Mouse (Mus musculus): ENCODE results near the gene Ap2a1. TPM values are rescaled to one million over a fixed set of nuclear protein-coding genes. Genes with fewer than 3 reads are reported as not detected.
A peak's percentile ranks its signal among the peaks of the same experiment; 100 is the strongest.
"Not testable (repeated sequence)": the region's sequence is repeated elsewhere in the genome, so short reads cannot be mapped to it uniquely, and the experiment has no call there.

The Ap2a1 gene
- total RNA-seq, 2 experiments from 2014 or later = 381 to 392 TPM

DNA sequence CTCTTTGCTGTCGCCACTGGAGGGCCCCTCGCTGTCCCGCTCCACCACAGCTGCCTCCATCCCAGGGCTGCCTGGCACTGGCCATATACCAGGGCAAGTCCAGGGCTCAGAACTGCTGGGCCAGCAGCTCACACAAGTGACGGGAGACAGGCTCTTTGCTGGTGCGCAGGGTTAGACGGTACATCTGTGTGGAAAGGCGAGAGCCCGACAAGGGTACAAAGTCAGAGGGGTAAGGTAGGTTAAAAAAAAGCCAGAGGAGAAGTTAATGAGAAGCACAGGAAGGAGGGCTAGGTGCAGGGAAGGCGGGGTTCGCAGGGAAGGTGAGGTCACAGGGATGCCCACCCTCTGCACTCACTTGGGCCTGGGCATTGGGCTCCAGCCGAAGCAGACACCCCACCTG, 28.7 kb downstream of the Ap2a1 start:
- intact Hi-C loops (cut with DNase I) = no loop called here
- DNase-seq (ENCODE audit: low spot score in 2 of 2) = no peak

DNA sequence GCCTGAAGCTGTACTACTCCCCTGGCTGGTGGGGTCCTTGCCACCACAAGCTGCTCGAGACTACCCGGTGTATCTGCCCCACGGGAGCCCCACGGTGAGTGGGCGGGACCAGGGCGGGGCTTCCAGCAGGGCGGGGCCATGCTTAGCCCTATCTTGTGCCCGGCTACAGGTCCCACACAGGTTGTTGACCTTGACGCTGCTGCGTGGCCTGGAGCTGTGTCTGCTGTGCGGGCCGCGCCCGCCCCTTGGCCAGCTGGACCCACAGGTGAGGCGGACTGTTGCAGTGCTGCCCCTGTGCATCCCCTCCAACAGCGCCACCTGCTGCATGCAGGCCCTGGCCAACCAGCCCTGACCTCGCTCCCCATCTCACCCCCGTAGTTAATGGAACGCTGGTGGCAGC, 30.7 kb downstream of the Ap2a1 start:
- no peak for DNase-seq (ENCODE audit: low spot score in 2 of 2)
- intact Hi-C loops (cut with DNase I) = no loop called here

- intact Hi-C loops (cut with DNase I) = no loop called here
- DNase-seq (ENCODE audit: low spot score in 2 of 2) = no peak
These were observed 32.8 kb downstream of the Ap2a1 start for GRCm38 (mm10) chr7:44896499-44896898.

- peak; percentile 93 to 96 for DNase-seq (ENCODE audit: low spot score in 2 of 2)
- intact Hi-C loops (cut with DNase I) = no loop called here
These were observed 33.5 kb downstream of the Ap2a1 start, which contains the start of gene Fuz for GRCm38 (mm10) chr7:44895593-44896434. Gene Fuz, plus strand, starts transcription at chr7:44896079.

- intact Hi-C loops (cut with DNase I) = no loop called here
- DNase-seq (ENCODE audit: low spot score in 2 of 2) = no peak
These were observed 34.1 kb downstream of the Ap2a1 start for GRCm38 (mm10) chr7:44895206-44895592.

GRCm38 (mm10) chr7:44894175-44894574, 35.1 kb downstream of the Ap2a1 start:
- intact Hi-C loops (cut with DNase I) = no loop called here

GRCm38 (mm10) chr7:44893197-44893596, 36.1 kb downstream of the Ap2a1 start:
- intact Hi-C loops (cut with DNase I) = no loop called here
- no peak for DNase-seq (ENCODE audit: low spot score in 2 of 2)

More at GRCm38 (mm10) chr7:44894175-44894574, 35.1 kb downstream of the Ap2a1 start:
- no peak for DNase-seq (ENCODE audit: low spot score in 2 of 2)

DNA sequence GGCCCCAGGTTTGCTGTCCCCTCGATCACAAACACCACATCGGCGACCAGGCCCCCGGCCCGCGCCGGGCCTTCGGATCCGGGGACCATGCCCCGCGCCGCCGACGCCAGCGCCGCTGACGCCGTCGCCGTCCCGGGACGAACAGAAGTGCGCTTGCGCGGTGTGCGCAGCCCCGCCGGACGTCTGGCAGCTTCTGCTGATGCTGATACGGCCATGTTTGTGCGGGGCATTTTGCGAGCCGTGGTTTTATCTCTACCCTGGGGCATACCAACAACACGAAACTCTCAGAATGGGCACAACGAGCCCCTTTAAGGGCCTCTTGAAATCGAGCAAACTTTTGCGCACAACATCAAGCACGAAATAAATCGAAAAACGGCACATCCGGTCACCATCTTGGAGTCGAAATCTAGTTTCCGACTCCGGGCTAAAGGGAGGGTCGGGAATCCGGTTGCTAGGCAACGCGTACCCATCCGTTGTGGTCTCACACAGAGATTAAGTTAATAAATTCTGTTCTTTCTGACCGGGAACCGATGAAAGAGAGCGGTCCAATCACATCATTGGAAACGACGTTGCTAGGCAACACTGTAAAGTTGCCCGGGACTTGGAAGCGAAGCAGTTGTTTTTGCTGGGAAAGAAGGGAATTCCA, 36.9 kb downstream of the Ap2a1 start, which contains the start of gene Med25:
TSS of gene Med25 (minus strand) at position 437 of the 646 bp plus-strand sequence.
- DNase-seq (ENCODE audit: low spot score in 2 of 2) = peak; percentile 95 to 96
- intact Hi-C loops (cut with DNase I) = no loop called here

- intact Hi-C loops (cut with DNase I) = loop anchor here (2.0 kb wide), 1 partner anchor 19 kb away; no protein-coding TSS in a partner anchor
These were observed 37.7 kb downstream of the Ap2a1 start for GRCm38 (mm10) chr7:44891611-44892010.

DNA sequence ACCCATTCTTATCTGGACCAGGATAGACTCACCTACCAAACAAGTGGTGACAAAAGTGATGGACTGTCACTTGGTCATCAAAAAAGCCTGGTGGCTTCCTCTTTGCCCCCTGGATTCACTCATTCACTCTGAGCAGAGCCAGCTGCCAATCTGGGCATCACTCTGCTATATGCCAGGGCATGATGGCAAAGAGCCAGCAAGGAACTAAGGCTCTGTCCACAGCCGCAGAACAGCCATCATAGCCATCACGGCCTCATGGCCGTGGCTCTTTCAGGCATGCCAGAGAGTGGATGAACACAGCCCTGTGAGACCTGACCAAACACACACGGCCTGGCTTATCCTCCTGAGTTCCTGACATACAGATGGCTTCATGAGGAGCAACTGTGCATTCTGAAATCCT, 38.6 kb downstream of the Ap2a1 start:
- no peak for DNase-seq (ENCODE audit: low spot score in 2 of 2)
- intact Hi-C loops (cut with DNase I) = loop anchor here (2.0 kb wide), 1 partner anchor 18 kb away; no protein-coding TSS in a partner anchor

More at GRCm38 (mm10) chr7:44891611-44892010, 37.7 kb downstream of the Ap2a1 start:
- no peak for DNase-seq (ENCODE audit: low spot score in 2 of 2)

DNA sequence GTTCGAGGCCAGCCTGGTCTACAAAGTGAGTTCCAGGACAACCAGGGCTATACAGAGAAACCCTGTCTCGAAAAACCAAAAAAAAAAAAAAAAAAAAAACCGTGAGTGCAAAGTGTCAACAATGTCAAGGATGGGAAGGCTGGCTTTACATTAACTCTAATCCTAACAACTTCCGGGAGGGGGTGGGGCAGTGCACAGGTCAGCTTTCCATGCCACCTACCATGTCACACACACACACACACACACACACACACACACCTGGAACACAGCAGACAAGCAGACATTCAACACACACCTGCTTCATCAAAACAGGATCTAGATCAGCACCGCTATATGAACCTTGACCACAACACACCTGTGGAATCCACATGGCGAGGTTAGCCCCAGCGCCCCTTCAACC, 39.1 kb downstream of the Ap2a1 start:
- no peak for DNase-seq (ENCODE audit: low spot score in 2 of 2)
- intact Hi-C loops (cut with DNase I) = loop anchor here (2.0 kb wide), 1 partner anchor 17 kb away; no protein-coding TSS in a partner anchor

DNA sequence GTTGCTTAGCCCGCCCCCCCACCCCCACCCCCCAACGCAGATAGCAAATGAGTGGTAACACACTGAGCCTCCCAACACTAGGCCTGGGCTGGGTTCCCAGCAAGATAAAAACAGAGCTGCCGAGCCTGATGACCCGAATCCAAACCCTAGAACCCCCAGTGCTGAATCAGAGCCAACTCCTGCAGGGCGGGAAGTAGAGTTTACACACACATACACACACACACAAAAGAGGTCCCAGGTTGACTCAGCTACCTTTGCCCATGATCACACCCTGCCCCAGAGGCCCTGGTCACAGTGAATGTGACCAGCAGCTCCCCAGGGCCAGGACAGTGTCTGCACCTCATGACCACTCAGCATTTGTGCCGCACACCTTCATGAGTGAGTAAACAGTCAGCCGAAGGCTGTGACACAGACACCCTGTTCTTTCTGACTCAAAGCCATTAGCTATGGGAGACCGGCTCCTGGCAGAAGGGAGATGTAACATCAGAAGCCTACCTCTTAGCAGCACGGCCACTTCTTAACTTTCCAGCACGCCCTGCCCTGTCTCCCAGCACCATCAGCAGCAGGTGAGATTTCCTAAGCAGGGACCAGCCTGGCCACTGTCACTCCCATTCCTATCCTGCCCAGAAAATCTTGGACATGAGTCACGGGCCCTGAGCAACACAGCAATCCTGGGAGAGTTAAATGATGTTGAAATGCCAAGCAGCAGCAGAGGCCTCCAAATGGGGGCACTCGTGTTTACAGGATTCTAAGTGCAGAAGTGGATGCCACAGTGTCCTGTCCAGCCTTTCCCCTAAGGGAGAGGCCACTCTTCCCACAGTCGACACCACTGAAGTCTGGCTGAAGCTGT, 40.8 kb downstream of the Ap2a1 start:
- DNase-seq (ENCODE audit: low spot score in 2 of 2) = no peak
- intact Hi-C loops (cut with DNase I) = no loop called here

GRCm38 (mm10) chr7:44886964-44887363, 42.3 kb downstream of the Ap2a1 start:
- intact Hi-C loops (cut with DNase I) = no loop called here
- no peak for DNase-seq (ENCODE audit: low spot score in 2 of 2)

DNA sequence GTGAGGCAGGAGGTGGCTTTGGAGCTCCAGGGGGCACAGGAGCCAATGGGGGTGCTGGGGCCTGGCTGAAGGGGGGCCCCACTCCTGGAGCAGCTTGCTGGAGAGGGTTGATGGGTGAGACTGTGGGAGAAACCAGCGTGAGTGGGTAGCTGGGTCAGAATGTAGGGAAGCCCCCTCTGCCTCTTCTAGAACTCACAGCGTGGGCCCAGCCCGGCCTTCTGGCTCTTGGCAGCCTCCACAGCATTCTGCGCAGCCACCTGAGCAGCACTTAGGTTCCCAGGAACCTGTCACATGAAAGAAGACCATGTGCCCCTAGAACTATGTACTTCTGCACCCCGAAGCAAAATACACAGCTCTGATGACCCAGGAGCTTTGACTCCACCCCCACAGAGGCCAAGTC, 44.7 kb downstream of the Ap2a1 start:
- intact Hi-C loops (cut with DNase I) = no loop called here

GRCm38 (mm10) chr7:44883036-44883435, 46.3 kb downstream of the Ap2a1 start:
- no peak for DNase-seq (ENCODE audit: low spot score in 2 of 2)
- intact Hi-C loops (cut with DNase I) = no loop called here

More for the DNA sequence above, 44.7 kb downstream of the Ap2a1 start:
- no peak for DNase-seq (ENCODE audit: low spot score in 2 of 2)

- no peak for DNase-seq (ENCODE audit: low spot score in 2 of 2)
- intact Hi-C loops (cut with DNase I) = no loop called here
These were observed 51.5 kb downstream of the Ap2a1 start for GRCm38 (mm10) chr7:44877833-44878232.

- not testable (repeated sequence) for DNase-seq (ENCODE audit: low spot score in 2 of 2)
- intact Hi-C loops (cut with DNase I) = loop anchor here (2.0 kb wide), 1 partner anchor 19 kb away; no protein-coding TSS in a partner anchor
These were observed 57.5 kb downstream of the Ap2a1 start for GRCm38 (mm10) chr7:44871774-44872173.

DNA sequence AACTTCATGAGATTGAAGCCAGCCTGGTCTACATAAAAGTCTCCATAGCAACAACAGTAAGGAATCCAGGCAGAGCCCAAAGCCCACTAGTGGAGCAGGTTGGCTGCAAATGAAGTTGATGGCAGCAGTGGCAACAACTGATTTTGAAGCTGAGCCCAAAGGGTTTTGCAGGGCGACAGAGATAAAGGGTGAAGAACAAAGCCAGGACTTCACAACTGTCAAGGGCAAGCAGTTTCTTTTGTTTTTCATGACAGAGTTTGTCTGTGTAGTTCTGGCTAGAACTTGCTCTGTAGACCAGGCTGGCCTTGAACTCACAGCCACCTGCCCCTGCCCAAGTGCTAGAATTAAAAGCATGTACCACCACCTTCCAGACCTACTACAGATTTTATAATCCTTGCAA, 58.1 kb downstream of the Ap2a1 start:
- intact Hi-C loops (cut with DNase I) = no loop called here
- no peak for DNase-seq (ENCODE audit: low spot score in 2 of 2)

- no peak for DNase-seq (ENCODE audit: low spot score in 2 of 2)
- intact Hi-C loops (cut with DNase I) = no loop called here
These were observed 58.7 kb downstream of the Ap2a1 start for GRCm38 (mm10) chr7:44870614-44871013.

Data from left cerebral cortex, postnatal 14 days (tissue).